Mouse (Mus musculus) kidney, postnatal 0 days (tissue): ENCODE measurements around the gene B4galt3. TPM values are rescaled to one million over a fixed set of nuclear protein-coding genes. Genes with fewer than 3 reads are reported as not detected.

ENCODE experiments used
- ATAC-seq: fragments of 200-750 bp; cut with Nextera tagmentation; replicated peaks from 2 replicates; pipeline ENCODE4 v1.8.0; 2017; ENCODE audit warnings: low read depth, moderate number of reproducible peaks, moderate TSS enrichment, moderate library complexity; ENCODE audit not compliant: low FRiP score
- DNase-seq: peaks from one replicate; pipeline ENCODE4 v3.0.0-alpha.2; 2016; ENCODE audit warnings: low spot score
- H3K27ac ChIP-seq: fragments of 300-500 bp; sonication (generic); 2 replicates; pipeline ENCODE4 v1.5.1; 2014; ENCODE audit warnings: mild to moderate bottlenecking
- H3K27me3 ChIP-seq: fragments of 300-500 bp; sonication (generic); 2 replicates; pipeline ENCODE4 v1.6.1; 2014; ENCODE audit warnings: low read length, mixed read lengths; ENCODE audit not compliant: insufficient read depth
- H3K36me3 ChIP-seq: fragments of 300-500 bp; sonication (generic); 2 replicates; pipeline ENCODE4 v1.6.1; 2014; ENCODE audit warnings: low read length, mixed read lengths; ENCODE audit not compliant: insufficient read depth
- H3K4me1 ChIP-seq: fragments of 300-500 bp; sonication (generic); replicated peaks from 2 replicates; pipeline ENCODE4 v1.6.1; 2014; ENCODE audit warnings: antibody characterized with exemption, low read length, mixed read lengths; ENCODE audit not compliant: insufficient read depth
- H3K4me2 ChIP-seq: fragments of 300-500 bp; sonication (generic); 2 replicates; pipeline ENCODE4 v1.6.1; 2014; ENCODE audit warnings: mild to moderate bottlenecking, low read length, moderate library complexity, mixed read lengths
- H3K4me3 ChIP-seq: fragments of 300-500 bp; sonication (generic); replicated peaks from 2 replicates; pipeline ENCODE4 v1.5.1; 2014; ENCODE audit warnings: low read depth, low read length
- H3K9ac ChIP-seq: fragments of 300-500 bp; sonication (generic); 2 replicates; pipeline ENCODE4 v1.6.1; 2014; ENCODE audit warnings: low read depth, low read length
- H3K9me3 ChIP-seq: fragments of 300-500 bp; sonication (generic); replicated peaks from 2 replicates; pipeline ENCODE4 v1.6.1; 2016; ENCODE audit warnings: low read length, inconsistent platforms, mixed read lengths
- CTCF ChIP-seq: IDR thresholded peaks from 2 replicates; pipeline ENCODE4 v1.5.1; 2016; ENCODE audit warnings: antibody characterized with exemption, low read depth, mild to moderate bottlenecking, moderate library complexity
- WGBS: fragments of 180-500 bp; shearing (Covaris S2); extraction: QIAGEN DNeasy Blood & Tissue Kit; methylation state at CpG from one replicate; pipeline ENCODE4 v1.1.7; 2014; 5-methylcytosine and 5-hydroxymethylcytosine counted together
- polyA plus RNA-seq: library from polyadenylated mRNA; unstranded; fragments of >200 nt; fragmentation: Nextera tagmentation; extraction: Ambion mirVana; gene quantifications from 2 replicates; pipeline ENCODE4 v1.2.1, GENCODE M21; 2015

B4galt3 gene
- polyA plus RNA-seq, 1 experiment from 2014 or later: 63.9 TPM

DNA sequence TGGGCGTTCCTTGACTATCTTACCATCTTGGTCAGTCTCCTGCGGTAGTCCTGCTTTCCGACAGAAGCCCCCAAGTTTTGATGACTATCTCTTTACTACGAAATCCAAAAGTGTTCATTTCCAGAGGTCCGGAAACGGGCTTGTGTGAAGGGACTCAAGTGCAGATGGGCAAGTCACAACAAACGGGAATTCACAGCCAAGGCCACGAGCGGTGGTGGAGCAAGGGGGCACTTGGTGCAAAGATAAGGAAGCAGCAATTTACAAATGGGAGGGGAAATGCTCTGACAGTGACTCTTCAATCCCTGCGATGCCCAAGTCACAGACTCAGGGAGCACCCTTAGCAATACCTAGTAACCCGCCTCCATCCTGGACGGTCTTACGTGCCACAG lies 22.7 kb upstream of the B4galt3 start:
- Histone ChIP-seq H3K9me3 (no peaks in the 10 kb centered on the region), H3K9ac (peak overlapping the region; percentile 6; the same call in 1 of the 2 replicates), H3K4me2 (peak overlapping the region; percentile 55), H3K4me3 (peak overlapping the region; percentile 87), H3K36me3 (peaks cover 13% of the 10 kb centered on the region; the same call in 1 of the 2 replicates), H3K4me1 (peaks cover 34% of the 10 kb centered on the region), H3K27me3 (no peaks in the 10 kb centered on the region), H3K27ac (peak overlapping the region; percentile 75)
- ATAC-seq (no peak), DNase-seq (no peak)
- WGBS: 8% methylated on average over 13 of the region's 13 CpGs
- TF ChIP-seq CTCF: no peak

GRCm38 (mm10) chr1:171247916-171248315 lies 22.2 kb upstream of the B4galt3 start:
- Histone ChIP-seq H3K4me1 (peaks cover 38% of the 10 kb centered on the region), H3K27ac (peak overlapping the region; percentile 75), H3K4me2 (peak overlapping the region; percentile 55), H3K4me3 (no peak overlapping the region), H3K36me3 (peaks cover 10% of the 10 kb centered on the region; the same call in 1 of the 2 replicates), H3K9me3 (no peaks in the 10 kb centered on the region), H3K27me3 (no peaks in the 10 kb centered on the region), H3K9ac (no peak overlapping the region)
- TF ChIP-seq CTCF: no peak
- no peak for DNase-seq
- ATAC-seq: no peak
- WGBS: 15% methylated on average over 4 of the region's 4 CpGs

- Histone ChIP-seq H3K27me3 (no peaks in the 10 kb centered on the region), H3K4me3 (no peak overlapping the region), H3K4me1 (peaks cover 38% of the 10 kb centered on the region), H3K27ac (peak overlapping the region; percentile 75), H3K9me3 (no peaks in the 10 kb centered on the region), H3K4me2 (no peak overlapping the region), H3K36me3 (0 out of 2 replicates have a peak, but pooled peaks cover 4% of the 10 kb centered on the region), H3K9ac (no peak overlapping the region)
- 44% methylated on average over 3 of the region's 3 CpGs for WGBS
- ATAC-seq (no peak), DNase-seq (peak; percentile 61)
- no peak for TF ChIP-seq CTCF
Observed at GRCm38 (mm10) chr1:171248386-171249226, 21.5 kb upstream of the B4galt3 start.

DNA sequence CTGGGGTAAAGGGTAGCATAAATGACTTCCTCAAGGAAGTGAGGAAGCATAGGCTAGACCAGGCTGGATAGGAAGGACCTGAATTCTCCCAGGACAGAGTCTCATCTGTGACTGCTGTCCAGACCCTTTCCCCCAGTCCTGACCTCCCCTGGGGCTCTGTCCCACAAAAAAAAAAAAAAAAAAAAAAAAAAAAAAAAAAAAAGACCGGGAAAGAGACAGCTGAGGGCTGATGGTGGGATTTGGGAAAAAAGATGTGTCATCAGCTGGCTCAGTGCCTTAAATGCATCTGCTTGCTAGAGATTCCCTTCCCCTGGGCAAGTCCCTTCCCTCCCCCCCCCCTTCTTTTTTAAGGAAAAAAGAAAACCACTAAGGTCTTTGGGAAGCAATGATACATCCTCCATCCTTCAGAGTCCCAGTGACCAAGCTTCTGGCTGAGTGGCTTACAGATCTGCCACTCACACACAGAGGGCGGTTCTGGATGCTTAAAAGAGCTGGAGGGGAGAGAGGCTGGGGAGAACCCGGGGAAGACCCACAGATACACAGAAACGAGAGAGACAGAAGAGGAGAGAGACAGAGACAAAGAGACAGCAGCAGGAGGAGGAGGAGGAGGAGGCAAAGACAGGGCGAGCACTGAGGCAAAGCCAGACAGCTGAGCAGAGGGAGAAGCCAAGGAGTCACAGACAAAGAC lies 20.1 kb upstream of the B4galt3 start, which contains the start of gene Adamts4:
Gene Adamts4, plus strand, starts transcription at position 509 of the 688 bp plus-strand sequence.
- Histone ChIP-seq H3K27me3 (no peaks in the 10 kb centered on the region), H3K36me3 (0 out of 2 replicates have a peak, but pooled peaks cover 4% of the 10 kb centered on the region), H3K9me3 (no peaks in the 10 kb centered on the region), H3K4me2 (peak within 1 kb of the TSS; percentile 75), H3K27ac (peak within 1 kb of the TSS; percentile 86), H3K9ac (peak within 1 kb of the TSS; percentile 60), H3K4me3 (peak within 1 kb of the TSS; percentile 33), H3K4me1 (peaks cover 38% of the 10 kb centered on the region)
- TF ChIP-seq CTCF: no peak
- ATAC-seq (no peak), DNase-seq (peak; percentile 87)
- WGBS: 18% methylated on average over 5 of the region's 5 CpGs

GRCm38 (mm10) chr1:171250680-171251593 lies 19.2 kb upstream of the B4galt3 start, which contains the start of gene Ndufs2:
Ndufs2 (minus strand) TSS chr1:171251388.
- WGBS: 6% methylated on average over 26 of the region's 26 CpGs
- ATAC-seq: no peak

More at GRCm38 (mm10) chr1:171250680-171251593, 19.2 kb upstream of the B4galt3 start, which contains the start of gene Ndufs2:
- Histone ChIP-seq H3K4me2 (peak within 1 kb of the TSS; percentile 75), H3K27ac (peak within 1 kb of the TSS; percentile 86), H3K9ac (peak within 1 kb of the TSS; percentile 60), H3K27me3 (no peaks in the 10 kb centered on the region), H3K4me1 (peaks cover 34% of the 10 kb centered on the region), H3K9me3 (no peaks in the 10 kb centered on the region), H3K36me3 (no peaks in the 10 kb centered on the region), H3K4me3 (peak within 1 kb of the TSS; percentile 33)
- TF ChIP-seq CTCF: no peak
- no peak for DNase-seq
